Mouse (Mus musculus): ENCODE results near the gene Tmem232. TPM values are rescaled to one million over a fixed set of nuclear protein-coding genes. Genes with fewer than 3 reads are reported as not detected.

The Tmem232 gene
- polyA plus RNA-seq (2014; fragmentation: Illumina TruSeq; extraction: RNeasy Lipid Tissue Mini Kit (QIAGEN cat#74804); ENCODE audit: insufficient read depth, low read depth, low replicate concordance), result 3.3 TPM

DNA sequence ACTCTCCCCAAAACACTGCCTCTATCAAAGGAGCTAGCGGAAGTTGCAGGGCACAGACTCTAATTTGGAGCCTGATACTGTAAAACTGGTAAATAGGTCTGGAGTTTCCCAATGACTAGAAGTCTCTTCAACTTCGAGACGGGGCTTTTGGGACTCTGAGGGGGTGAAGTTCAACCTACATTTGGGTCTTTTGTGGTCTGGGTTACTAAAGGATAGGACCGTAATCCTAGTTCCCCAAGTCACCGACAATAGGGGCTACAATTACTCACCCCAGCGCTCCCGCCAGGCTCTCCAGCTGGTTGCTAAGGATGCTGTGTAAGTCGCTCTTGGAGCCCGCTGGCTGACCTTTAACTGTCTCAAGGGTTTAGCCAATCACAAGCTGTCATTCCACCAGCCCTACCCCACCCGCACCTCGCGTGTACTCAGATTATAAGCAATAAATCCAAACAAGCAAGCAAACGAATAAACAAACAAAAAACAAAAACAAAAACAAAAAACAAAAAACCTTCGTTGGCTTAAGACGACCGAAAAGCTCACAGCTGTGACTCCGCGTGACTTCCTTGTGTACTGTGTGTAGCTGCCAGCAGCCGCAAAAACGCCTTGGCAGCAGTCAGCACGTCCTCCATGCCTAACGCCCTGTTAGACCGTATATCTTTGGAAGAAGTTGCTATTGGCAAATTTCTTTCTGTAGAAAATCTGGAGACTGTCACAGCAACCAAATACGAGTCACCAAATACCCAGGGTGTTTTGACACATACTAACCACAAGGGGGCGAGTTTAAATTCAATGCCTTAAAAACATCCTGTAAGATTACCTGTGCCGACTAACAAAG is at the start of gene Tmem232:
TSS of gene Tmem232 (minus strand) at position 342 of the 832 bp plus-strand sequence.

Other genes with a start within 250 kb of the Tmem232 start
- gene Vapa, start 72.8 kb upstream of the Tmem232 start, polyA plus RNA-seq (2014; fragmentation: Illumina TruSeq; extraction: RNeasy Lipid Tissue Mini Kit (QIAGEN cat#74804); ENCODE audit: insufficient read depth, low read depth, low replicate concordance), result 98.0 TPM
- gene Txndc2, start 101.4 kb upstream of the Tmem232 start, polyA plus RNA-seq (2014; fragmentation: Illumina TruSeq; extraction: RNeasy Lipid Tissue Mini Kit (QIAGEN cat#74804); ENCODE audit: insufficient read depth, low read depth, low replicate concordance), result 0.12 TPM
- 25.5 TPM for gene Rab31, start 232.0 kb upstream of the Tmem232 start, polyA plus RNA-seq (2014; fragmentation: Illumina TruSeq; extraction: RNeasy Lipid Tissue Mini Kit (QIAGEN cat#74804); ENCODE audit: insufficient read depth, low read depth, low replicate concordance)
- 22.6 TPM for gene Ppp4r1, start 241.8 kb upstream of the Tmem232 start, polyA plus RNA-seq (2014; fragmentation: Illumina TruSeq; extraction: RNeasy Lipid Tissue Mini Kit (QIAGEN cat#74804); ENCODE audit: insufficient read depth, low read depth, low replicate concordance)